8 mouse cellular contexts compared by ENCODE assay signal in genomic region chr9:44734524-44735494, GRCm38 (mm10). TPM values are rescaled to one million over a fixed set of nuclear protein-coding genes. Genes with fewer than 3 reads are reported as not detected.
A peak's percentile ranks its signal among the peaks of the same experiment; 100 is the strongest.
DNase-seq lines count a peak whose midpoint lies in the region; ATAC-seq and TF ChIP-seq lines count a peak whose summit lies in the region.

Phldb1 (minus strand) TSS chr9:44735198.

- peak; percentile 75 for ATAC-seq in limb, embryonic 13.5 days (ENCODE audit: low FRiP score, low read depth)
- ATAC-seq in midbrain, embryonic 13.5 days: peak; percentile 81
- peak; percentile 83 for ATAC-seq in stomach, embryonic 16.5 days (ENCODE audit: insufficient read depth, low FRiP score)

- H3K9me3 ChIP-seq in limb, embryonic 13.5 days: no peaks in the 10 kb centered on the region
- H3K9me3 ChIP-seq in midbrain, embryonic 13.5 days: no peaks in the 10 kb centered on the region
- no peaks in the 10 kb centered on the region for H3K9me3 ChIP-seq in stomach, embryonic 16.5 days (replicated peaks; ENCODE audit: control insufficient read depth, low read length)

- peak; percentile 14 to 49 for DNase-seq in spleen, adult 2 months (ENCODE audit: low read depth in 1 of 2, low spot score in 2 of 2)
- DNase-seq in spleen, adult 12 weeks (ENCODE audit: low spot score): no peak
- peak; percentile 81 for DNase-seq in embryo, embryonic 9.5 days (ENCODE audit: extremely low spot score)
- DNase-seq in heart, adult 2 months: peak; percentile 85
- peak; percentile 72 for DNase-seq in kidney, adult 18-20 months

- peaks cover 14% of the 10 kb centered on the region for H3K27me3 ChIP-seq in spleen, adult 2 months (ENCODE audit: control insufficient read depth, insufficient read depth, low read length)
- H3K27me3 ChIP-seq in heart, adult 2 months (ENCODE audit: control insufficient read depth, insufficient read depth, low read length): no peaks in the 10 kb centered on the region
- peaks cover 7% of the 10 kb centered on the region; the same call in 1 of the 2 replicates for H3K27me3 ChIP-seq in limb, embryonic 13.5 days
- H3K27me3 ChIP-seq in midbrain, embryonic 13.5 days: peaks cover 31% of the 10 kb centered on the region
- H3K27me3 ChIP-seq in stomach, embryonic 16.5 days (ENCODE audit: control insufficient read depth, insufficient read depth, low read length): no peaks in the 10 kb centered on the region; the same call in 1 of the 2 replicates

- no peaks in the 10 kb centered on the region for H3K79me2 ChIP-seq in heart, adult 2 months (replicated peaks; ENCODE audit: control insufficient read depth, insufficient read depth, low read length)

- 7% methylated on average over 47 of the region's 47 CpGs for WGBS in spleen, adult 2 months
- 2% methylated on average over 47 of the region's 47 CpGs for WGBS in heart, adult 2 months
- WGBS in limb, embryonic 13.5 days: under 1% methylated on average over 47 of the region's 47 CpGs
- 1% methylated on average over 47 of the region's 47 CpGs for WGBS in midbrain, embryonic 13.5 days
- WGBS in stomach, embryonic 16.5 days: 1% methylated on average over 47 of the region's 47 CpGs

- H3K4me2 ChIP-seq in limb, embryonic 13.5 days (replicated peaks): peak within 1 kb of the TSS; percentile 97
- peak within 1 kb of the TSS; percentile 100 for H3K4me2 ChIP-seq in midbrain, embryonic 13.5 days (replicated peaks)
- H3K4me2 ChIP-seq in stomach, embryonic 16.5 days (ENCODE audit: low read depth, low read length): peak within 1 kb of the TSS; percentile 95

- peaks cover 7% of the 10 kb centered on the region for H3K4me1 ChIP-seq in spleen, adult 2 months (ENCODE audit: control insufficient read depth, insufficient read depth, insufficient read length)
- peaks cover 11% of the 10 kb centered on the region for H3K4me1 ChIP-seq in heart, adult 2 months (ENCODE audit: control insufficient read depth, insufficient read depth, low read length)
- peaks cover 49% of the 10 kb centered on the region for H3K4me1 ChIP-seq in limb, embryonic 13.5 days
- peaks cover 21% of the 10 kb centered on the region for H3K4me1 ChIP-seq in midbrain, embryonic 13.5 days (replicated peaks)
- peaks cover 27% of the 10 kb centered on the region for H3K4me1 ChIP-seq in stomach, embryonic 16.5 days (ENCODE audit: control insufficient read depth, insufficient read depth, low read length)

- intact Hi-C loops in heart, adult 2 months (cut with DNase I): loop anchor here (1.0 to 5.0 kb wide), 3 partner anchors 43 to 248 kb away; no protein-coding TSS in a partner anchor

- H3K4me3 ChIP-seq in spleen, adult 2 months (ENCODE audit: extremely low read depth, insufficient read depth, insufficient read length): peak within 1 kb of the TSS; percentile 37
- H3K4me3 ChIP-seq in heart, adult 2 months: peak within 1 kb of the TSS; percentile 65
- peak within 1 kb of the TSS; percentile 74 for H3K4me3 ChIP-seq in limb, embryonic 13.5 days
- peak within 1 kb of the TSS; percentile 63 for H3K4me3 ChIP-seq in midbrain, embryonic 13.5 days (replicated peaks)
- peak within 1 kb of the TSS; percentile 67 for H3K4me3 ChIP-seq in stomach, embryonic 16.5 days (replicated peaks; ENCODE audit: low read length)

- TF ChIP-seq CTCF in spleen, adult 2 months (IDR thresholded peaks at IDR 0.05; ENCODE audit: extremely low read depth, insufficient read depth, insufficient read length, insufficient replicate concordance): no peak
- TF ChIP-seq CTCF in heart, adult 2 months (IDR thresholded peaks at IDR 0.05): peak; percentile 67

- H3K36me3 ChIP-seq in spleen, adult 2 months (ENCODE audit: control insufficient read depth, insufficient read depth, low read length): no peaks in the 10 kb centered on the region
- H3K36me3 ChIP-seq in heart, adult 2 months (ENCODE audit: control insufficient read depth, insufficient read depth, low read length): no peaks in the 10 kb centered on the region
- no peaks in the 10 kb centered on the region for H3K36me3 ChIP-seq in limb, embryonic 13.5 days
- H3K36me3 ChIP-seq in midbrain, embryonic 13.5 days: no peaks in the 10 kb centered on the region
- no peaks in the 10 kb centered on the region for H3K36me3 ChIP-seq in stomach, embryonic 16.5 days (ENCODE audit: control insufficient read depth, insufficient read depth, low read length)

- H3K27ac ChIP-seq in spleen, adult 2 months (ENCODE audit: insufficient read depth, low read length): peak within 1 kb of the TSS; percentile 44; the same call in 1 of the 2 replicates
- peak within 1 kb of the TSS; percentile 97 for H3K27ac ChIP-seq in heart, adult 2 months
- H3K27ac ChIP-seq in limb, embryonic 13.5 days: peak within 1 kb of the TSS; percentile 91
- H3K27ac ChIP-seq in midbrain, embryonic 13.5 days: peak within 1 kb of the TSS; percentile 25; the same call in 1 of the 2 replicates
- peak within 1 kb of the TSS; percentile 61 for H3K27ac ChIP-seq in stomach, embryonic 16.5 days (ENCODE audit: low read length)

- no peak for TF ChIP-seq POLR2A in spleen, adult 2 months (IDR thresholded peaks at IDR 0.05; ENCODE audit: low read depth, low read length)
- peak; percentile 79 for TF ChIP-seq POLR2A in heart, adult 2 months (IDR thresholded peaks at IDR 0.05; ENCODE audit: insufficient read depth, low read depth, low read length)

- peak within 1 kb of the TSS; percentile 67 for H3K9ac ChIP-seq in heart, adult 2 months (ENCODE audit: low read depth, low read length)
- peak within 1 kb of the TSS; percentile 84 for H3K9ac ChIP-seq in limb, embryonic 13.5 days
- H3K9ac ChIP-seq in midbrain, embryonic 13.5 days (replicated peaks): peak within 1 kb of the TSS; percentile 75
- H3K9ac ChIP-seq in stomach, embryonic 16.5 days (ENCODE audit: low read length): peak within 1 kb of the TSS; percentile 74

- 0 out of 2 replicates have a peak, but pooled peaks have one; percentile 4 for TF ChIP-seq EP300 in heart, adult 2 months (IDR thresholded peaks at IDR 0.05; ENCODE audit: insufficient read depth, low read depth, low read length)

RNA-seq across cellular contexts. Expression of gene Phldb1, which starts in this region (rescaled TPM):
- polyA plus RNA-seq in spleen, adult 2 months (2012; rRNA removed): 12.3 and 16.0 TPM in 2 replicates
- total RNA-seq in heart, adult 2 months (2021): 100 to 1,000 TPM; 104 to 108 TPM
- polyA plus RNA-seq in heart, adult 2 months (2012; rRNA removed): 146 and 165 TPM in 2 replicates
- 45.3 and 46.1 TPM in 2 replicates for polyA plus RNA-seq in limb, embryonic 13.5 days (2015; fragmentation: Nextera tagmentation; extraction: Ambion mirVana)
- 47.9 and 55.5 TPM in 2 replicates for polyA plus RNA-seq in midbrain, embryonic 13.5 days (2015; fragmentation: Nextera tagmentation; extraction: Ambion mirVana)
- 22.4 and 24.5 TPM in 2 replicates for polyA plus RNA-seq in stomach, embryonic 16.5 days (2015; fragmentation: Nextera tagmentation; extraction: Ambion mirVana)

Comparison
In these comparisons a context has a peak if more than half of its experiments do, and no peak if none do; other contexts are left out.
1. H3K27ac ChIP-seq: peak in every context shown above with its lines; median percentile 97 in heart, adult 2 months; 91 in limb, embryonic 13.5 days; 61 in stomach, embryonic 16.5 days; 44 in spleen, adult 2 months; 25 in midbrain, embryonic 13.5 days.